Mouse (Mus musculus): ENCODE data around the gene Atp6v1g3. TPM values are rescaled to one million over a fixed set of nuclear protein-coding genes. Genes with fewer than 3 reads are reported as not detected.

Atp6v1g3 gene
- total and polyA plus RNA-seq, 2 experiments from 2014 or later = not detected

DNA sequence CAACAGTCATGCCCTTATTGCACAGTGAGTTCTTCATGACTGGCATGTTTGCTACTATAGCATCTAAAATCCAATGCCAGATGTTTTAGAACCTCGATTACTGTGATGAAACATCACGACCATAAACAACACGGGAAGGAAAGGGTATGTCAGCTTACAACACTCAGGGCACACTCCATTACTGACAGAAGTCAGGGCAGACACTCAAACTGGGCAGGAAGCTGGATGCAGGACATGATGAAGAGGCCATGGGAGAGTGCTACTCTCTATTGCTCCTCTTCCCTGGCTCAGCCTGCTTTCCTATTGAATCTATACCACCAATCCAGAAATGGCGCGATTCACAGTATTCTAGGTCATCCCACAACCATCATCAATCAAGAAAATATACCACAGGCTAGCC, 28.4 kb downstream of the Atp6v1g3 start:
- H3K27ac ChIP-seq = no peak overlapping the region

GRCm38 (mm10) chr1:138302756-138303155, 29.2 kb downstream of the Atp6v1g3 start:
- H3K9ac ChIP-seq (replicated peaks; ENCODE audit: low read length) = no peak overlapping the region
- no peak overlapping the region for H3K4me2 ChIP-seq (ENCODE audit: low read depth, low read length)
- no peaks in the 10 kb centered on the region for H3K36me3 ChIP-seq (ENCODE audit: insufficient read depth, low read length)
- no peak for TF ChIP-seq CTCF (IDR thresholded peaks at IDR 0.05; ENCODE audit: low read depth)
- DNase-seq (ENCODE audit: low spot score) = no peak
- no peak overlapping the region for H3K4me3 ChIP-seq (ENCODE audit: low read length)
- H3K27ac ChIP-seq = no peak overlapping the region
- no peaks in the 10 kb centered on the region for H3K9me3 ChIP-seq (ENCODE audit: low read length)
- ATAC-seq = no peak
- 89% methylated on average over 2 of the region's 2 CpGs for WGBS
- H3K27me3 ChIP-seq (ENCODE audit: insufficient read depth, low read length) = no peaks in the 10 kb centered on the region
- H3K4me1 ChIP-seq (ENCODE audit: insufficient read depth, low read length) = no peaks in the 10 kb centered on the region

More for the DNA sequence above, 28.4 kb downstream of the Atp6v1g3 start:
- no peaks in the 10 kb centered on the region for H3K36me3 ChIP-seq (ENCODE audit: insufficient read depth, low read length)
- no peak overlapping the region for H3K9ac ChIP-seq (replicated peaks; ENCODE audit: low read length)
- no peaks in the 10 kb centered on the region for H3K4me1 ChIP-seq (ENCODE audit: insufficient read depth, low read length)
- no peaks in the 10 kb centered on the region for H3K9me3 ChIP-seq (ENCODE audit: low read length)
- no peak for ATAC-seq
- no peak for TF ChIP-seq CTCF (IDR thresholded peaks at IDR 0.05; ENCODE audit: low read depth)
- no peak overlapping the region for H3K4me3 ChIP-seq (ENCODE audit: low read length)
- no peaks in the 10 kb centered on the region for H3K27me3 ChIP-seq (ENCODE audit: insufficient read depth, low read length)
- DNase-seq (ENCODE audit: low spot score) = no peak
- WGBS = 88% methylated on average over 5 of the region's 5 CpGs
- H3K4me2 ChIP-seq (ENCODE audit: low read depth, low read length) = no peak overlapping the region

GRCm38 (mm10) chr1:138303296-138303695, 29.8 kb downstream of the Atp6v1g3 start:
- 94% methylated on average over 1 of the region's 1 CpGs for WGBS
- Histone ChIP-seq H3K4me3 (ENCODE audit: low read length) (no peak overlapping the region), H3K27ac (no peak overlapping the region)

GRCm38 (mm10) chr1:138304141-138304915, 30.8 kb downstream of the Atp6v1g3 start:
- TF ChIP-seq CTCF (IDR thresholded peaks at IDR 0.05; ENCODE audit: low read depth) = no peak
- Histone ChIP-seq H3K4me1 (ENCODE audit: insufficient read depth, low read length) (no peaks in the 10 kb centered on the region), H3K4me2 (ENCODE audit: low read depth, low read length) (no peak overlapping the region), H3K4me3 (ENCODE audit: low read length) (no peak overlapping the region), H3K9me3 (ENCODE audit: low read length) (no peaks in the 10 kb centered on the region), H3K27me3 (ENCODE audit: insufficient read depth, low read length) (no peaks in the 10 kb centered on the region), H3K36me3 (ENCODE audit: insufficient read depth, low read length) (no peaks in the 10 kb centered on the region), H3K9ac (replicated peaks; ENCODE audit: low read length) (no peak overlapping the region), H3K27ac (no peak overlapping the region)
- ATAC-seq = no peak
- 62% methylated on average over 8 of the region's 8 CpGs for WGBS
- DNase-seq (ENCODE audit: low spot score) = no peak

More at GRCm38 (mm10) chr1:138303296-138303695, 29.8 kb downstream of the Atp6v1g3 start:
- Histone ChIP-seq H3K4me2 (ENCODE audit: low read depth, low read length) (no peak overlapping the region), H3K9me3 (ENCODE audit: low read length) (no peaks in the 10 kb centered on the region), H3K9ac (replicated peaks; ENCODE audit: low read length) (no peak overlapping the region), H3K4me1 (ENCODE audit: insufficient read depth, low read length) (no peaks in the 10 kb centered on the region), H3K27me3 (ENCODE audit: insufficient read depth, low read length) (no peaks in the 10 kb centered on the region), H3K36me3 (ENCODE audit: insufficient read depth, low read length) (no peaks in the 10 kb centered on the region)
- ATAC-seq (no peak), DNase-seq (ENCODE audit: low spot score) (no peak)
- no peak for TF ChIP-seq CTCF (IDR thresholded peaks at IDR 0.05; ENCODE audit: low read depth)

DNA sequence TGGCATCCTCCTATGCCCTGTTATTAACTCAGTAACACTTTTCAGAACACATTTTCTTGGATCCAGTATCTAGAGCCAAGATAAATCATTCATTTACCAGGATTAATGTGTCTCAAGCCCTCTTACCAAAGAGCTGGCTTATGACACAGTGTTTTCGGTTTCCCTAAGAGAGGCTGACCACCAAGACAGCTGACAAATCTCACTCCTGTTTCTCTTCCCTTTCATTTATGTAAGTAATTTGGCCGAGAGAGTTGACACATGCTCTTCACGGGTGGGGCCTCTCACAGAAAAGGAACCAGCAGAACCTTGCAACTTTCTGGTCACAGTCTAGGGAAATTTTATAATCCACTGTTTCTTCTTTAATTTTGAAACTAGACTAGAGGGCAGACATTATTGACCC, 49.1 kb downstream of the Atp6v1g3 start:
- ATAC-seq (no peak), DNase-seq (ENCODE audit: low spot score) (no peak)
- H3K4me2 ChIP-seq (ENCODE audit: low read depth, low read length) = no peak overlapping the region
- 85% methylated on average over 3 of the region's 3 CpGs for WGBS
- no peak overlapping the region for H3K9ac ChIP-seq (replicated peaks; ENCODE audit: low read length)
- H3K27ac ChIP-seq = no peak overlapping the region
- H3K4me1 ChIP-seq (ENCODE audit: insufficient read depth, low read length) = no peaks in the 10 kb centered on the region
- no peak overlapping the region for H3K4me3 ChIP-seq (ENCODE audit: low read length)
- no peaks in the 10 kb centered on the region for H3K36me3 ChIP-seq (ENCODE audit: insufficient read depth, low read length)
- TF ChIP-seq CTCF (IDR thresholded peaks at IDR 0.05; ENCODE audit: low read depth) = no peak
- H3K9me3 ChIP-seq (ENCODE audit: low read length) = no peaks in the 10 kb centered on the region
- no peaks in the 10 kb centered on the region for H3K27me3 ChIP-seq (ENCODE audit: insufficient read depth, low read length)

GRCm38 (mm10) chr1:138323076-138323630, 49.6 kb downstream of the Atp6v1g3 start:
- Histone ChIP-seq H3K4me2 (ENCODE audit: low read depth, low read length) (no peak overlapping the region), H3K36me3 (ENCODE audit: insufficient read depth, low read length) (no peaks in the 10 kb centered on the region), H3K4me3 (ENCODE audit: low read length) (no peak overlapping the region), H3K27ac (no peak overlapping the region), H3K27me3 (ENCODE audit: insufficient read depth, low read length) (no peaks in the 10 kb centered on the region), H3K9ac (replicated peaks; ENCODE audit: low read length) (no peak overlapping the region), H3K9me3 (ENCODE audit: low read length) (no peaks in the 10 kb centered on the region), H3K4me1 (ENCODE audit: insufficient read depth, low read length) (no peaks in the 10 kb centered on the region)
- TF ChIP-seq CTCF (IDR thresholded peaks at IDR 0.05; ENCODE audit: low read depth) = no peak
- ATAC-seq (no peak), DNase-seq (ENCODE audit: low spot score) (no peak)
- WGBS = 91% methylated on average over 4 of the region's 4 CpGs

GRCm38 (mm10) chr1:138326091-138326490, 52.6 kb downstream of the Atp6v1g3 start:
- DNase-seq (ENCODE audit: low spot score) = peak; percentile 77
- no peaks in the 10 kb centered on the region for H3K4me1 ChIP-seq (ENCODE audit: insufficient read depth, low read length)
- no peak overlapping the region for H3K9ac ChIP-seq (replicated peaks; ENCODE audit: low read length)
- no peak overlapping the region for H3K4me3 ChIP-seq (ENCODE audit: low read length)
- TF ChIP-seq CTCF (IDR thresholded peaks at IDR 0.05; ENCODE audit: low read depth) = no peak
- no peaks in the 10 kb centered on the region for H3K27me3 ChIP-seq (ENCODE audit: insufficient read depth, low read length)
- H3K27ac ChIP-seq = no peak overlapping the region
- H3K9me3 ChIP-seq (ENCODE audit: low read length) = no peaks in the 10 kb centered on the region
- peak overlapping the region; percentile 13; the same call in 1 of the 2 replicates for H3K4me2 ChIP-seq (ENCODE audit: low read depth, low read length)
- ATAC-seq = peak; percentile 90
- 21% methylated on average over 4 of the region's 4 CpGs for WGBS
- H3K36me3 ChIP-seq (ENCODE audit: insufficient read depth, low read length) = no peaks in the 10 kb centered on the region

All from hindbrain, postnatal 0 days (tissue).